Mouse (Mus musculus): Measurements from ENCODE around the gene Rras.

- no peak for TF ChIP-seq CTCF (conservative IDR thresholded peaks at IDR 0.05; ENCODE audit: low read length)
- TF ChIP-seq NANOG (IDR thresholded peaks at IDR 0.05; ENCODE audit: borderline replicate concordance, low read length): no peak
Measured at GRCm38 (mm10) chr7:45056329-45056971, 38.7 kb downstream of the Rras start.
